Mouse (Mus musculus): ENCODE measurements around the gene Cpvl. TPM values are rescaled to one million over a fixed set of nuclear protein-coding genes. Genes with fewer than 3 reads are reported as not detected.

The Cpvl gene
- polyA plus RNA-seq, 1 experiment: not detected

- TF ChIP-seq GATA1 (IDR thresholded peaks at IDR 0.05; ENCODE audit: low read length): no peak
Measured at GRCm38 (mm10) chr6:53825213-53825612, 153.3 kb downstream of the Cpvl start.

Other genes starting within 250 kb of the Cpvl start
- gene Tril, start 157.8 kb downstream of the Cpvl start, polyA plus RNA-seq (2012): not detected in 2 replicates
- not detected in 2 replicates for gene Chn2, start 60.9 kb upstream of the Cpvl start, polyA plus RNA-seq (2012)